Mouse (Mus musculus) brown adipose tissue, adult 24 weeks (tissue): ENCODE measurements around the gene Borcs6. TPM values are rescaled to one million over a fixed set of nuclear protein-coding genes. Genes with fewer than 3 reads are reported as not detected.
"Not testable (repeated sequence)": the region's sequence is repeated elsewhere in the genome, so short reads cannot be mapped to it uniquely, and the experiment has no call there.

ENCODE experiments used
- H3K27ac ChIP-seq: fragments of 200-500 bp; replicated peaks from 2 replicates; pipeline ENCODE4 v1.5.1; 2012; ENCODE audit warnings: low read depth, mild to moderate bottlenecking, low read length
- H3K4me1 ChIP-seq: fragments of 200-500 bp; 2 replicates; pipeline ENCODE4 v1.6.1; 2012; ENCODE audit warnings: low read length, mixed read lengths; ENCODE audit not compliant: control insufficient read depth, insufficient read depth, insufficient read length
- H3K4me3 ChIP-seq: fragments of 200-500 bp; 2 replicates; pipeline ENCODE4 v1.5.1; 2012; ENCODE audit warnings: low read depth, mild to moderate bottlenecking, low read length, moderate library complexity; ENCODE audit not compliant: insufficient read depth
- polyA plus RNA-seq: library from polyadenylated mRNA; stranded (reverse); fragments of >200 nt; gene quantifications from 2 replicates; pipeline ENCODE4 v1.2.4, GENCODE M21; 2012; ENCODE audit not compliant: missing spikeins, insufficient read depth, insufficient read length

Borcs6 gene
- polyA plus RNA-seq, 1 experiment, result 8.3 TPM

- no peak overlapping the region for H3K27ac ChIP-seq
- no peak overlapping the region for H3K4me3 ChIP-seq
Measured at GRCm38 (mm10) chr11:69087082-69087481, 27.6 kb downstream of the Borcs6 start.

GRCm38 (mm10) chr11:69087597-69087996 is 28.1 kb downstream of the Borcs6 start:
- Histone ChIP-seq H3K4me1 (peaks cover 11% of the 10 kb centered on the region; the same call in 1 of the 2 replicates), H3K27ac (peak overlapping the region; percentile 65; the same call in 1 of the 2 replicates), H3K4me3 (no peak overlapping the region; the same call in 1 of the 2 replicates)

More at GRCm38 (mm10) chr11:69087082-69087481, 27.6 kb downstream of the Borcs6 start:
- peaks cover 11% of the 10 kb centered on the region; the same call in 1 of the 2 replicates for H3K4me1 ChIP-seq

- Histone ChIP-seq H3K27ac (peak within 1 kb of the TSS; percentile 99), H3K4me3 (peak within 1 kb of the TSS; percentile 99), H3K4me1 (peaks cover 11% of the 10 kb centered on the region; the same call in 1 of the 2 replicates)
Measured at GRCm38 (mm10) chr11:69088103-69088855, 28.8 kb downstream of the Borcs6 start, which contains the start of gene Vamp2. Gene Vamp2 (plus strand): TSS chr11:69088490.

- Histone ChIP-seq H3K4me3 (peak overlapping the region; percentile 99), H3K4me1 (peaks cover 11% of the 10 kb centered on the region; the same call in 1 of the 2 replicates), H3K27ac (peak overlapping the region; percentile 99)
Measured at GRCm38 (mm10) chr11:69088856-69089615, 29.5 kb downstream of the Borcs6 start.

GRCm38 (mm10) chr11:69089616-69090290 is 30.2 kb downstream of the Borcs6 start:
- peak overlapping the region; percentile 99 for H3K4me3 ChIP-seq
- H3K27ac ChIP-seq, result peak overlapping the region; percentile 10
- H3K4me1 ChIP-seq, result peaks cover 11% of the 10 kb centered on the region; the same call in 1 of the 2 replicates

- Histone ChIP-seq H3K4me1 (peaks cover 11% of the 10 kb centered on the region; the same call in 1 of the 2 replicates), H3K4me3 (peak overlapping the region; percentile 99; the same call in 1 of the 2 replicates), H3K27ac (peak overlapping the region; percentile 10; the same call in 1 of the 2 replicates)
Measured at GRCm38 (mm10) chr11:69090367-69090766, 30.9 kb downstream of the Borcs6 start.

GRCm38 (mm10) chr11:69091566-69092385 is 32.3 kb downstream of the Borcs6 start:
- H3K4me3 ChIP-seq, result no peak overlapping the region
- H3K27ac ChIP-seq, result no peak overlapping the region
- H3K4me1 ChIP-seq, result peaks cover 11% of the 10 kb centered on the region; the same call in 1 of the 2 replicates

GRCm38 (mm10) chr11:69092386-69092751 is 32.9 kb downstream of the Borcs6 start:
- Histone ChIP-seq H3K27ac (no peak overlapping the region), H3K4me1 (peaks cover 11% of the 10 kb centered on the region; the same call in 1 of the 2 replicates), H3K4me3 (no peak overlapping the region)

GRCm38 (mm10) chr11:69092871-69093270 is 33.4 kb downstream of the Borcs6 start:
- no peak overlapping the region for H3K4me3 ChIP-seq
- H3K27ac ChIP-seq, result no peak overlapping the region
- peaks cover 11% of the 10 kb centered on the region; the same call in 1 of the 2 replicates for H3K4me1 ChIP-seq

- H3K4me3 ChIP-seq, H3K27ac ChIP-seq: not testable (repeated sequence)
- peaks cover 17% of the 10 kb centered on the region for H3K4me1 ChIP-seq
Measured at GRCm38 (mm10) chr11:69093856-69094255, 34.3 kb downstream of the Borcs6 start.

GRCm38 (mm10) chr11:69094697-69095429 is 35.3 kb downstream of the Borcs6 start, which contains the start of gene Per1:
Gene Per1 (plus strand): TSS chr11:69095217.
- Histone ChIP-seq H3K4me1 (peaks cover 11% of the 10 kb centered on the region), H3K27ac (peak within 1 kb of the TSS; percentile 99), H3K4me3 (peak within 1 kb of the TSS; percentile 68)

- H3K27ac ChIP-seq, result peak overlapping the region; percentile 99
- H3K4me3 ChIP-seq, result peak overlapping the region; percentile 68
- H3K4me1 ChIP-seq, result peaks cover 6% of the 10 kb centered on the region
Measured at GRCm38 (mm10) chr11:69095511-69096231, 36.2 kb downstream of the Borcs6 start.

GRCm38 (mm10) chr11:69096360-69096986 is 37.0 kb downstream of the Borcs6 start:
- Histone ChIP-seq H3K4me1 (peaks cover 6% of the 10 kb centered on the region), H3K4me3 (peak overlapping the region; percentile 68), H3K27ac (peak overlapping the region; percentile 99)
